Mouse (Mus musculus): Measurements from ENCODE around the gene Gm17660. TPM values are rescaled to one million over a fixed set of nuclear protein-coding genes. Genes with fewer than 3 reads are reported as not detected.
A peak's percentile ranks its signal among the peaks of the same experiment; 100 is the strongest.

The Gm17660 gene
- polyA plus RNA-seq, 2 experiments: not detected

GRCm38 (mm10) chr5:104047200-104048105 is 30.0 kb downstream of the Gm17660 start:
- Histone ChIP-seq H3K27me3 (ENCODE audit: control insufficient read depth, insufficient read depth, low read length) (no peaks in the 10 kb centered on the region), H3K36me3 (ENCODE audit: control insufficient read depth, insufficient read depth, low read length) (peaks cover 12% of the 10 kb centered on the region), H3K4me2 (replicated peaks; ENCODE audit: low read depth, low read length, severe bottlenecking) (peak overlapping the region; percentile 62), H3K4me1 (ENCODE audit: control insufficient read depth, insufficient read depth, low read length) (peaks cover 15% of the 10 kb centered on the region), H3K4me3 (replicated peaks; ENCODE audit: low read length) (peak overlapping the region; percentile 72), H3K9ac (ENCODE audit: low read depth, low read length, severe bottlenecking) (peak overlapping the region; percentile 83), H3K9me3 (ENCODE audit: control insufficient read depth, low read length) (no peaks in the 10 kb centered on the region), H3K27ac (replicated peaks; ENCODE audit: low read depth, low read length) (peak overlapping the region; percentile 70)
- no peak for TF ChIP-seq POLR2A (IDR thresholded peaks at IDR 0.05; ENCODE audit: borderline replicate concordance, extremely low read depth, insufficient read depth, insufficient read length)
- ATAC-seq (ENCODE audit: low FRiP score, low read depth) (no peak), DNase-seq (ENCODE audit: low spot score) (no peak)
- 4% methylated on average over 19 of the region's 19 CpGs for WGBS

DNA sequence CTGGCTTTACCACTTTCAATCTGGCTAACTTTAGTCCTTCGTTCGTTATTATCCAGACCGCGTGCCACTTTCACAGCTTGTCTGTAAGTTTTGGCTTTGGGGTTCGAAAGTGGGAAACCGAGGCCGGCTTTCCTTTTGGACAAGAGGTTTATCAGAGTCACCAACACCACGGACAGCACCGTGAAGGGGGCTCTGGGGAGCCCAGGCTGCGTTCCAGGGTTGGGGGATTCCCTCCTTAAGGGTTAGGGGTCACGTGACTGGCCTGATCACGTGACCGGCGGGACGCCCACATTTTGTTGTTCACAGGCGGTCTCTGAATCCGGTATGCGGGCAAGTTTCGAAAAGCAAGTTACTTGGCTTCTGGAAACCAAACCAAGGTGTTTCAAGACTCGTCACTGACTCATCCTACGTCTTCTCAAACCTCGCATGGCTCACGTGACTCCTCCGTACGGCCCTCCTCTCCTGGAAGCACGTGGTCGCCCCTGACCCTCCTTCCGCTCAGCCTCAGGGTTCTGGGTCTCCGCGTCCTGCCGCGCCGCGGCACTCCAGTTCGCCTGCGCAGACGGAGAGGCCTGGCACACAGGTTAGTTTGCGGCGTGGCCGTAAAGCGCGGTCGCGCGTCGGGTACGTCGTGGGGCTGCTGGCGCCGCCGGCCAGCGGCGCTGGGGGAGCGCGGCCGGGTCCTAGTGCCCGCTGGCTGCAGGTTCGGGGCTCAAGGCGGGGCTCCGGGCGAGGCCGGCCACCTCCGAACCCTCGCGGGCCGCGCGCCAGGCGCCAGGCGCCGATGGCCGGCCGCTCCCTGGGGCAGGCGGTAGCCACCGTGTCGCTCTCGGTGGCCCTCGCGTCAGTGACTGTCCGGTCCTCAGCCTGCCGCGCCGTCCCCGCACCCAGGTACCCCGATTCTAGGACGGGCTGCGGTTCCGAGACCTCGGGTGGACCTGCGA is 30.9 kb downstream of the Gm17660 start, which contains the start of gene Nudt9:
Gene Nudt9, plus strand, starts transcription at position 51 of the 944 bp plus-strand sequence.
- no peaks in the 10 kb centered on the region for H3K27me3 ChIP-seq (ENCODE audit: control insufficient read depth, insufficient read depth, low read length)
- peak within 1 kb of the TSS; percentile 72 for H3K4me3 ChIP-seq (replicated peaks; ENCODE audit: low read length)
- peak within 1 kb of the TSS; percentile 62 for H3K4me2 ChIP-seq (replicated peaks; ENCODE audit: low read depth, low read length, severe bottlenecking)
- H3K27ac ChIP-seq (replicated peaks; ENCODE audit: low read depth, low read length): peak within 1 kb of the TSS; percentile 70
- peaks cover 15% of the 10 kb centered on the region for H3K4me1 ChIP-seq (ENCODE audit: control insufficient read depth, insufficient read depth, low read length)
- H3K36me3 ChIP-seq (ENCODE audit: control insufficient read depth, insufficient read depth, low read length): peaks cover 11% of the 10 kb centered on the region
- 5% methylated on average over 79 of the region's 90 CpGs for WGBS
- H3K9ac ChIP-seq (ENCODE audit: low read depth, low read length, severe bottlenecking): peak within 1 kb of the TSS; percentile 83
- ATAC-seq (ENCODE audit: low FRiP score, low read depth): peak; percentile 98
- no peak; the same call in 1 of the 2 replicates for TF ChIP-seq POLR2A (IDR thresholded peaks at IDR 0.05; ENCODE audit: borderline replicate concordance, extremely low read depth, insufficient read depth, insufficient read length)
- peak; percentile 94 for DNase-seq (ENCODE audit: low spot score)
- no peaks in the 10 kb centered on the region for H3K9me3 ChIP-seq (ENCODE audit: control insufficient read depth, low read length)

GRCm38 (mm10) chr5:104043704-104044103 is 33.7 kb downstream of the Gm17660 start:
- DNase-seq (ENCODE audit: low spot score) (no peak), ATAC-seq (ENCODE audit: low FRiP score, low read depth) (no peak)
- Histone ChIP-seq H3K4me3 (replicated peaks; ENCODE audit: low read length) (no peak overlapping the region), H3K36me3 (ENCODE audit: control insufficient read depth, insufficient read depth, low read length) (no peaks in the 10 kb centered on the region), H3K27me3 (ENCODE audit: control insufficient read depth, insufficient read depth, low read length) (no peaks in the 10 kb centered on the region), H3K9ac (ENCODE audit: low read depth, low read length, severe bottlenecking) (no peak overlapping the region), H3K4me2 (replicated peaks; ENCODE audit: low read depth, low read length, severe bottlenecking) (no peak overlapping the region), H3K27ac (replicated peaks; ENCODE audit: low read depth, low read length) (0 out of 2 replicates have a peak overlapping the region, but pooled peaks have one; percentile 26), H3K4me1 (ENCODE audit: control insufficient read depth, insufficient read depth, low read length) (peaks cover 15% of the 10 kb centered on the region), H3K9me3 (ENCODE audit: control insufficient read depth, low read length) (no peaks in the 10 kb centered on the region)
- TF ChIP-seq POLR2A (IDR thresholded peaks at IDR 0.05; ENCODE audit: borderline replicate concordance, extremely low read depth, insufficient read depth, insufficient read length): no peak
- 40% methylated on average over 2 of the region's 2 CpGs for WGBS

- TF ChIP-seq POLR2A (IDR thresholded peaks at IDR 0.05; ENCODE audit: borderline replicate concordance, extremely low read depth, insufficient read depth, insufficient read length): no peak
- Histone ChIP-seq H3K9me3 (ENCODE audit: control insufficient read depth, low read length) (no peaks in the 10 kb centered on the region), H3K4me2 (replicated peaks; ENCODE audit: low read depth, low read length, severe bottlenecking) (no peak overlapping the region), H3K36me3 (ENCODE audit: control insufficient read depth, insufficient read depth, low read length) (no peaks in the 10 kb centered on the region), H3K27ac (replicated peaks; ENCODE audit: low read depth, low read length) (no peak overlapping the region), H3K4me1 (ENCODE audit: control insufficient read depth, insufficient read depth, low read length) (peaks cover 10% of the 10 kb centered on the region), H3K9ac (ENCODE audit: low read depth, low read length, severe bottlenecking) (no peak overlapping the region), H3K27me3 (ENCODE audit: control insufficient read depth, insufficient read depth, low read length) (no peaks in the 10 kb centered on the region), H3K4me3 (replicated peaks; ENCODE audit: low read length) (no peak overlapping the region)
- DNase-seq (ENCODE audit: low spot score): no peak
- ATAC-seq (ENCODE audit: low FRiP score, low read depth): no peak
- WGBS: 88% methylated on average over 2 of the region's 2 CpGs
Observed at GRCm38 (mm10) chr5:104042906-104043305, 34.5 kb downstream of the Gm17660 start.
